Mouse (Mus musculus) retina, adult 2 months (tissue): ENCODE data around the gene Eipr1.

Experiments
- DNase-seq: peaks from one replicate; pipeline ENCODE4 v3.0.0-alpha.2; 2012; ENCODE audit warnings: low read depth, low spot score

Gene Eipr1

GRCm38 (mm10) chr12:28823518-28823917 lies 71.9 kb downstream of the Eipr1 start:
- no peak for DNase-seq

GRCm38 (mm10) chr12:28829502-28829901 lies 77.9 kb downstream of the Eipr1 start:
- DNase-seq, result no peak

- no peak for DNase-seq
These were observed 78.9 kb downstream of the Eipr1 start for GRCm38 (mm10) chr12:28830471-28830870.

GRCm38 (mm10) chr12:28831066-28831733 lies 79.6 kb downstream of the Eipr1 start:
- peak; percentile 64 for DNase-seq

GRCm38 (mm10) chr12:28834266-28834665 lies 82.7 kb downstream of the Eipr1 start:
- DNase-seq, result no peak

- DNase-seq, result no peak
These were observed 84.1 kb downstream of the Eipr1 start for GRCm38 (mm10) chr12:28835683-28836082.

- DNase-seq, result no peak
These were observed 86.7 kb downstream of the Eipr1 start for GRCm38 (mm10) chr12:28838268-28838667.

GRCm38 (mm10) chr12:28838971-28839370 lies 87.4 kb downstream of the Eipr1 start:
- no peak for DNase-seq

GRCm38 (mm10) chr12:28841179-28841698 lies 89.6 kb downstream of the Eipr1 start:
- DNase-seq, result no peak

- DNase-seq, result no peak
These were observed 94.2 kb downstream of the Eipr1 start for GRCm38 (mm10) chr12:28845811-28846210.

- no peak for DNase-seq
These were observed 95.8 kb downstream of the Eipr1 start for GRCm38 (mm10) chr12:28847401-28847800.

GRCm38 (mm10) chr12:28848726-28849612 lies 97.4 kb downstream of the Eipr1 start:
- DNase-seq, result no peak

- DNase-seq, result no peak
These were observed 108.1 kb downstream of the Eipr1 start for GRCm38 (mm10) chr12:28859495-28860263.

GRCm38 (mm10) chr12:28860264-28860560 lies 108.6 kb downstream of the Eipr1 start:
- DNase-seq, result no peak

GRCm38 (mm10) chr12:28863260-28863659 lies 111.7 kb downstream of the Eipr1 start:
- DNase-seq, result no peak

- no peak for DNase-seq
These were observed 114.5 kb downstream of the Eipr1 start for GRCm38 (mm10) chr12:28866121-28866520.

GRCm38 (mm10) chr12:28868794-28869193 lies 117.2 kb downstream of the Eipr1 start:
- no peak for DNase-seq

GRCm38 (mm10) chr12:28872271-28872670 lies 120.7 kb downstream of the Eipr1 start:
- DNase-seq, result no peak

- no peak for DNase-seq
These were observed 123.2 kb downstream of the Eipr1 start for GRCm38 (mm10) chr12:28874781-28875251.

- no peak for DNase-seq
These were observed 123.9 kb downstream of the Eipr1 start for GRCm38 (mm10) chr12:28875471-28875870.

GRCm38 (mm10) chr12:28880471-28880870 lies 128.9 kb downstream of the Eipr1 start:
- no peak for DNase-seq

- DNase-seq, result no peak
These were observed 136.1 kb downstream of the Eipr1 start for GRCm38 (mm10) chr12:28887712-28888111.
